Mouse (Mus musculus) embryonic fibroblast, embryonic 13.5 days (primary cell): Measurements from ENCODE around the gene Slc35f1.

ENCODE experiments used
- CTCF ChIP-seq: IDR thresholded peaks from 2 replicates; pipeline ENCODE4 v1.5.1; 2011; ENCODE audit warnings: mild to moderate bottlenecking, control low read depth, low read length, moderate library complexity, borderline replicate concordance; ENCODE audit not compliant: insufficient read depth
- POLR2A ChIP-seq: IDR thresholded peaks from 2 replicates; pipeline ENCODE4 v1.6.1; 2011; ENCODE audit warnings: low read depth, mild to moderate bottlenecking, control low read depth, low read length, moderate library complexity

DNA sequence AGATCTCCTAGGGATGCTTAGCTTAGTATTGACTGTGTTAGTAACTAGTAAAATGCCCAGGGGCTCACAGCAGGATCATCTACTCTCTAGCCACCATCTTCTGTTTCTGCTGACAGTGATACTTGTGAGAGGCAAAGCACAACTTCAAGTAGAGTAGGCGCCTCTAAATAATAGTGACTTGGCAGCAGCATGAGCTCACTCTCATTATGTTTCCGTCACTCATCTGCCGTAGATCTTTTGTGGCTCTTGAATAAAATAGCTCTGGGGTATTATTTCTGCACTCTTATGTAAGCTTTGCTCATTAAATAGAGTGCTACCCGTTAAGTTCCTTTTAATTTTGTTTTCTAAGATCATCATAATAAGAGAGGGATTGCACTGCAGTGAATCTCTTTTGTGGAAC is 107.1 kb downstream of the Slc35f1 start:
- TF ChIP-seq CTCF (no peak), POLR2A (no peak)
